Mouse (Mus musculus): Measurements from ENCODE around the gene Crocc2. TPM values are rescaled to one million over a fixed set of nuclear protein-coding genes. Genes with fewer than 3 reads are reported as not detected.

Gene Crocc2
- polyA plus RNA-seq, 1 experiment from 2014 or later, result 0.04 TPM

DNA sequence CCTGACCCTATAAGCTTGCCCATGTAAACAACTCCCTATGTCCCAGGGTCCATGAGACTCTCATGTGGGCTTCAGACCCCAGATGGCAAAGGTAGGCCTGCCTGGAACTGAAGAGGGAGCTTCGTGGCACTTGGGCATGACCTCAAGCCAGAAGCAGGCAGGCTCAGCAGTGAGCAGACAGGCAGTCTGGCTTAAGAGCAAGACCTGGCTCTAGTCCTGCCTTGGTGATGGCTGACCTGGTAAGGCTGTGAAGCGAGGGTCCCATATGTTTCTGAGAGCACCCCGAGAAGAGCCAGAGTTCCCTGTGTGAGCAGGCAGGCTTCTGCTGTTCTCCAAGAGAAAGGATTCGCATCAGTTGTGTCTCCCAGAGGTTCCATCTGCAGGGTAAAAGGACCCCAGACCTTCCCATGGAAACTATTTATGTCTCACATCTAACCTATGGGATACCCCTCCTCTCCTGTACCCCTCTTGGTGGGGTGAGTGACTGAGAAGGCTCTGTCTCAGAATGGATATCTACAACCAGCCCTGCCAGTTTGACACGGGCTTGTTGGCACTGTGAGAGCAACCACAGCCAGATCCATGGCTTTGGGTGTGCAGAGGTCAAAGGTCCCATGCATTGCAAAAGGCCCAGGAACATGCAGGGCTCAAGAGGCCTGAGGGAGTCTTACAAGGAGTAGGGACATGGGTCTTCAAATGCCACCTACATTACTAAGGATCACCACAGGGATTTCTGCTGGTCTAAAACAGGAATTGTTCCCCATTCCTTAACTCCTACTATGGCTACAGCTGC is 57.4 kb downstream of the Crocc2 start:
- no peak overlapping the region for H3K4me2 ChIP-seq (replicated peaks)
- H3K36me3 ChIP-seq, result no peaks in the 10 kb centered on the region
- H3K27me3 ChIP-seq (replicated peaks), result no peaks in the 10 kb centered on the region
- WGBS, result 87% methylated on average over 5 of the region's 5 CpGs
- H3K4me3 ChIP-seq (replicated peaks), result no peak overlapping the region
- H3K9me3 ChIP-seq, result no peaks in the 10 kb centered on the region
- H3K27ac ChIP-seq, result no peak overlapping the region
- ATAC-seq, result no peak
- no peak overlapping the region for H3K9ac ChIP-seq
- H3K4me1 ChIP-seq (replicated peaks), result peaks cover 11% of the 10 kb centered on the region

DNA sequence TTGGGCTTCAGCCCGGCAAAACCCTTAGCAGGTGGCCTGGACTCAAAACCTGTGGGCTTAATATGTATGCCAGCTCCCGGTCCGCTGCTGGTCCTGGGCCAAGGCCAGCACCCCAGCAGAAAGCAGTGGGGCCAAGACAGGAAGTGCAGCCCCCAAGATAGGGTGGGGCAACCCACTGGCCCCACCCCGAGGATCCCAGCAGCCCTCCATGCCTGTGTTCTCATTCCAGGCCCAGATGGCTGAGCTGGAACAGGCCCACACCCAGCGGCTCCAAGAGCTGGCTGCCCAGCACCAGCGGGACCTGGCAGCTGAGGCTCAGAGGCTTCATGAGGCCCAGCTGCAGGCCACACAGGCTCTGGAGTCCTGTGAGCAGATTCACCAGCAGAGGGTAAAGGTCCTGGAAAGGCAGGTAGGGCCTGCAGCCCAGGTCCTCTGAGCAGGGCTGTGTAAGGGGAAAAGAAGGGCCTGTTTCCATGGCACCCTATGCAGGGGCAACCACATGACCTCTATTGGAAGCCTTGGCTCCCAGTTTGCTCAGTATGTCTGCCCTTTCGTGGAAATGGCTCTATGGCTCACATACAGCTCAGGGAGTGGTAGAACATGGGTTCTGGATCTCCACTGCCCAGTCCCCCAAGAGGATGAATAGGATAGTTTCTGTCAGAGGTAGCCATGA is 58.9 kb downstream of the Crocc2 start:
- no peaks in the 10 kb centered on the region for H3K27me3 ChIP-seq (replicated peaks)
- WGBS, result 72% methylated on average over 7 of the region's 7 CpGs
- H3K27ac ChIP-seq, result no peak overlapping the region
- no peak overlapping the region for H3K9ac ChIP-seq
- no peaks in the 10 kb centered on the region for H3K36me3 ChIP-seq
- H3K4me3 ChIP-seq (replicated peaks), result no peak overlapping the region
- no peak overlapping the region for H3K4me2 ChIP-seq (replicated peaks)
- H3K9me3 ChIP-seq, result no peaks in the 10 kb centered on the region
- peaks cover 8% of the 10 kb centered on the region for H3K4me1 ChIP-seq (replicated peaks)
- ATAC-seq, result no peak

DNA sequence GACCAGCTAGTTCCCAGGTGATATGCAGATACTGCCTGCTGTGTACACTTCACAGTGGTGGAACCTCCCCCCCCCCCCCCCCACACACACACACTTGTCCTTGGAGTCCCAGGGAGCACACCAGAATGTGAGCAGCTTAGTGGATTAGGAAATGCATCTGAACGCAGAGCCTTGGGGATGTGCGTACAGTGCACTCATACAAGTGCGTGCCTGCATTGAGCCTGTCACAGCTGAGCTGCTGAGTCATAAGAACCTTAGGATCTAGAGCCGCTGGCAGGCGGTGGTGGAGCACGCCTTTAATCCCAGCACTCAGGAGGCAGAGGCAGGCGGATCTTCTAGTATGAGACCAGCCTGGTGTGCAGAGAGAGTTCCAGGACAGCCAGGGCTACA is 59.4 kb downstream of the Crocc2 start:
- no peaks in the 10 kb centered on the region for H3K9me3 ChIP-seq
- no peak overlapping the region for H3K9ac ChIP-seq
- ATAC-seq, result no peak
- no peaks in the 10 kb centered on the region for H3K27me3 ChIP-seq (replicated peaks)
- no peak overlapping the region for H3K4me2 ChIP-seq (replicated peaks)
- 96% methylated on average over 7 of the region's 7 CpGs for WGBS
- no peaks in the 10 kb centered on the region for H3K36me3 ChIP-seq
- H3K4me3 ChIP-seq (replicated peaks), result no peak overlapping the region
- H3K4me1 ChIP-seq (replicated peaks), result peaks cover 8% of the 10 kb centered on the region
- H3K27ac ChIP-seq, result no peak overlapping the region

DNA sequence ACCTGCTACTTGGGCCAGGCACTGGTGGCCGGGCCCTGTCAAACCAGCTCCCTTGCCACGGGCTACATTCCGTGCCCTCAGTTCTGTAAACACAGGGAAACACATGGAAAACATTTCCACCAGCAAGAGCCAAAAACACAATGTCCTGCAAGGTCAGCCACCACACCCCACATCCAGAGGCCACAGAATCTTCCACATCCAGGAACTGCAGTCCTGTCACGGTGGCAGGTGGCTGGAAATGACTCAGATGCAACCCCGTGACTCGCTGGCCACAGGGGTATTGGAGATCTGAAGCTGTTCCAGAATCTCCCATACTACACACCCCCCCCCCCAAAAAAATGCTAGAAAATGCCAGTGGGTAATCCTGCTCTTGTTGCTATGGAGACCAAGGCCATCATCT is 60.7 kb downstream of the Crocc2 start:
- Histone ChIP-seq H3K4me2 (replicated peaks) (no peak overlapping the region), H3K4me3 (replicated peaks) (no peak overlapping the region), H3K9ac (no peak overlapping the region), H3K36me3 (no peaks in the 10 kb centered on the region), H3K9me3 (no peaks in the 10 kb centered on the region), H3K4me1 (replicated peaks) (peaks cover 8% of the 10 kb centered on the region), H3K27me3 (replicated peaks) (no peaks in the 10 kb centered on the region; the same call in 1 of the 2 replicates), H3K27ac (no peak overlapping the region)
- no peak for ATAC-seq
- 76% methylated on average over 6 of the region's 6 CpGs for WGBS

DNA sequence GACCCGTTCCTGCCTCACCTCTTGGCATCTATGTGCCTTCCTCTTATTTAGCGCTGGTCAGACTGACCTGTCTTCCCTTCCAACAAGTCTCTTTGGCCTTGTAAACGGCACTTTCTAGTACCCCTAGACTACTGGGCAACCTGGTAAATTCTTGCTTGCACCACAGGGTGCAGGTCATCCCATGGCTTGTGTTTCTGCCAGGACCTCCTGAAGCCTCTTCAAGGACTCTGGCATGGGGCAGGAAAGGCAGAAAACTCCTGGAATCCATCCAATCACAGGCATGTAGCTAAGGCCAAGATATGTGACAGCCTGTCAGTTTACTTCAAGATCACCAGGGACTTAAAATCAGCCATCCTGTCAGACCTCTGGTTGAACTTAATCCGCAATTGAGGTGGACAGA is 61.1 kb downstream of the Crocc2 start:
- no peaks in the 10 kb centered on the region; the same call in 1 of the 2 replicates for H3K27me3 ChIP-seq (replicated peaks)
- no peak overlapping the region for H3K27ac ChIP-seq
- no peaks in the 10 kb centered on the region for H3K36me3 ChIP-seq
- no peak overlapping the region for H3K4me2 ChIP-seq (replicated peaks)
- ATAC-seq, result no peak
- peaks cover 8% of the 10 kb centered on the region for H3K4me1 ChIP-seq (replicated peaks)
- H3K9ac ChIP-seq, result no peak overlapping the region
- no peaks in the 10 kb centered on the region for H3K9me3 ChIP-seq
- H3K4me3 ChIP-seq (replicated peaks), result no peak overlapping the region
- WGBS, result 75% methylated on average over 4 of the region's 4 CpGs

DNA sequence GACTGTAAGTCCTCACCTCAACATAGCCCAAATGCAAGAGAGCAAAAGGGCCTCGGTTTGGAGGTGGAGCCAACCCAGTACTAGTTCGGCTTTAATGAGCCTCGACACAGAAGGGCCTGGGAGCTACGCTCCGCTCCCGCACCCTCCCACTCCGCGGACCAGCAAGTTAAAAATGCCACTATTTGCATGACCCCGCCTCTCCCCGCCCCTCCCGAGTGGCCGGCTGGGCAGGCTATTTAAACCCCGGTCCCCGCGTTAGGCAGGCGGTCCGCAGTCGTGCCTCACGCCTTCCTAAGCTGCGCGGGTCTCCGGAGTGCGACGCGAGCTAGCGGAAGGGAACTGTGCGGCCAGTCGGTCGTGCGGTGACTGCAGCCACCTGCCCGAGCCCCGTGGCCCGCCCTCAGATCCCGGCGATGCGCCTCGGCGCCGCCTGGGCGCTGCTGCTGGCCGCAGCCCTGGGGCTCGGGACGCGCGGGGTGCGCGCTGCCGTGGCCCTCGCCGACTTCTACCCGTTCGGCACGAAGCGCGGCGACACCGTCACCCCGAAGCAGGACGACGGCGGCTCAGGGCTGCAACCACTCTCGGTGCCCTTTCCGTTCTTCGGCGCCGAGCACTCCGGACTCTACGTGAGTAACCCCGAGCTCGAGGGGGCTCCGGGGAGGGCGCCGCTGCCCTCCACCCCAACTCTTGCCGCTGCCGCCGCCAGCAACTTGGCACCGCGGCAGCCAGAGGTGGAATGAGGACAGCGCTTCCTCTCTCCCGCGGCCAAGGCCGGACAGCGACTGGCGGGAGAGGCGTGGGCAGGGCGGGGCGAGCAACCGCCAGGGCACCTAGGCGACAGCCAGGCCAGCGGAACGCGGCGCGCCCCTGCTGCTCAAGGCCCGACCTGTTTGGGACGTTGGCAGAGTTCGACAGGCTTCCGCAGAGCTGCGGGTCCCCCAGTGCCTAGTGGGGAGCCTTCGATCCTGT is 67.3 kb downstream of the Crocc2 start, which contains the start of gene Sned1:
Sned1 (plus strand) TSS at position 266 of the 969 bp plus-strand sequence.
- H3K9ac ChIP-seq, result peak within 1 kb of the TSS; percentile 51
- H3K4me2 ChIP-seq (replicated peaks), result peak within 1 kb of the TSS; percentile 100
- H3K4me3 ChIP-seq (replicated peaks), result peak within 1 kb of the TSS; percentile 56
- peaks cover 10% of the 10 kb centered on the region for H3K27me3 ChIP-seq (replicated peaks)
- WGBS, result under 1% methylated on average over 98 of the region's 100 CpGs
- H3K9me3 ChIP-seq, result no peaks in the 10 kb centered on the region
- peak; percentile 95 for ATAC-seq
- no peak within 1 kb of the TSS for H3K27ac ChIP-seq
- H3K36me3 ChIP-seq, result no peaks in the 10 kb centered on the region
- peaks cover 19% of the 10 kb centered on the region for H3K4me1 ChIP-seq (replicated peaks)

DNA sequence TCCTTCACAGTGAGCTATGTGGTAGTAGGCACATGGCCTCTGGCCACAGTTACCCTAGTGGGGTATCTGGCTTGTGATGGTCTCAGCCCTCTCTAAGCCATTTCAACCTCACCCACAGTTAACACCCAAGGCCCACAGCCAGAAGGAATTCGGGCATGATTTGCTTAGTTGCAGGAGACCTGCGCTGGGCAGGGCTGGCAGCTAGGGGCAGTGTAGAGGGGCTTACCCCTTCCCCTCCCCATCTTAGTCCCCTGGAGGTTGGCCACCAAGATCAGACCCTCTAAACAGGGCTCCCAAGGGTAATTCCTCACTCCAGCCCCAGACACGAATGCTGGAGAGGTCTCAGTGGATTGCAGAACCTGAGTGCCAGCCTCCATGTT is 68.0 kb downstream of the Crocc2 start:
- 16% methylated on average over 3 of the region's 3 CpGs for WGBS
- Histone ChIP-seq H3K4me1 (replicated peaks) (peaks cover 19% of the 10 kb centered on the region), H3K4me3 (replicated peaks) (peak overlapping the region; percentile 56), H3K9ac (peak overlapping the region; percentile 51), H3K36me3 (no peaks in the 10 kb centered on the region), H3K9me3 (no peaks in the 10 kb centered on the region), H3K27me3 (replicated peaks) (peaks cover 10% of the 10 kb centered on the region), H3K4me2 (replicated peaks) (peak overlapping the region; percentile 100), H3K27ac (no peak overlapping the region)
- ATAC-seq, result peak; percentile 6; the same call in 1 of the 2 replicates

DNA sequence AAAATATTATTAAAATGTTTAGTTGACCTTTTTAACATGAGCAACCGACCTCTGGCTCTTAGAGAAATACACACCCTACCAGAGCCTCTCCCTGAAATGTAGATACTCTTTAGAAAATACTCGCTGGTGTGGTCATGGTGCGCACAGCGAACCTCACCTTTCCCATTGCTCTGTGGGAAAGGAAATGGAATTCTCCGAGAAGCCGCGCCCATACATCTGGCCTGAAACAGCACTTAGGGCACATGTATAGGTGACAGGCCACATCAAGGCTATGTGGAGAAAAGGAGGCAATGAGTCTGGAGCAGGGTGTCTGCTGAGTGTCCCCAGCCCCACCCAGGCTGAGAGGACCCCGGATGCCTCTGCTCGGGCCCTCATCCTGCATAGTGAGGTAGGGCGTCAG is 69.2 kb downstream of the Crocc2 start:
- Histone ChIP-seq H3K9me3 (no peaks in the 10 kb centered on the region), H3K4me2 (replicated peaks) (no peak overlapping the region), H3K4me1 (replicated peaks) (peaks cover 19% of the 10 kb centered on the region), H3K27me3 (replicated peaks) (peaks cover 10% of the 10 kb centered on the region), H3K4me3 (replicated peaks) (no peak overlapping the region), H3K36me3 (no peaks in the 10 kb centered on the region), H3K27ac (no peak overlapping the region), H3K9ac (no peak overlapping the region)
- 88% methylated on average over 10 of the region's 10 CpGs for WGBS
- ATAC-seq, result no peak

DNA sequence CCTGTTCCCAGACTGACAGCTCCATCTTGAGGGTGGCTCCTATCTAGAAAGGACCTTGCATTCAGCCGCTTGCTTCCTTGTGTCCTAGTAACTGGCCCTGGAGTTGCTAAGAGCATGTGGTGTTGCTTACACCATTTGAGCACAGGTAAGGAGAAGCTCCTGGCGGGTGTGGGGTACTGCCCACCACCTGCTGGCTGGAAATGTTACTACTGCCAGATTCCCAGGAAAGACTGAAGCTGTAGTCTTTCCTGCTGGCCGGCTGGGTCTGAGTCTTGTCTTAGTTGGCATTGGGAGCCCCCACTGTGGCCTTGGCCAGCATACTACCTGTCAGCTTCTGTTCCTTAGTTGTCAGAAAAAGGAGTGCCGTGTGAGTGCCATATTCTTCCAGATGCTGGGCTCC is 69.7 kb downstream of the Crocc2 start:
- no peak overlapping the region for H3K27ac ChIP-seq
- peaks cover 19% of the 10 kb centered on the region for H3K4me1 ChIP-seq (replicated peaks)
- H3K4me2 ChIP-seq (replicated peaks), result no peak overlapping the region
- ATAC-seq, result no peak
- no peaks in the 10 kb centered on the region for H3K36me3 ChIP-seq
- H3K9me3 ChIP-seq, result no peaks in the 10 kb centered on the region
- no peak overlapping the region for H3K9ac ChIP-seq
- no peak overlapping the region for H3K4me3 ChIP-seq (replicated peaks)
- peaks cover 10% of the 10 kb centered on the region for H3K27me3 ChIP-seq (replicated peaks)
- WGBS, result 44% methylated on average over 4 of the region's 4 CpGs

DNA sequence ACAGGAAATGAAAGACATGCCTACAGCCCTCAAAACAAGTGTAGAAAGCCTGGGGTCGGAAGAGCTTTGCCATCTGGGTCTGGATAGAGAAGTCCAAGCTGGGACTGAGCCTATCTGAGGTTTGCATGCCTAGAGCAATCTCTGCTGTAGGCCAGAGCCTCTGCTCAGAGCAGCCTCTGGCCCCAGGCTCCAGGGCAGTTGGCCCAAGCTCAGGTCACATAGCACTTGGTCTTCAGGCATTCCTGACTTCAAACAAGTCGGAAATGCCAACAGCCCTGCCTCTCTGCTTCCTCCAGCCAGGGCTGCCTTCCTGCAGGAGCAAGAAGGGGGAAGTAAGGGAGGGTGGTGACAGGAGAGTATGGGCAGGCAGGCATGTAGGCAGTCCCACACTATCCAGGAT is 77.4 kb downstream of the Crocc2 start:
- no peaks in the 10 kb centered on the region for H3K9me3 ChIP-seq
- WGBS, result 45% methylated on average over 2 of the region's 2 CpGs
- H3K27me3 ChIP-seq (replicated peaks), result no peaks in the 10 kb centered on the region
- H3K9ac ChIP-seq, result no peak overlapping the region
- no peak overlapping the region for H3K4me2 ChIP-seq (replicated peaks)
- H3K27ac ChIP-seq, result no peak overlapping the region
- no peak overlapping the region for H3K4me3 ChIP-seq (replicated peaks)
- no peaks in the 10 kb centered on the region for H3K36me3 ChIP-seq
- ATAC-seq, result no peak
- H3K4me1 ChIP-seq (replicated peaks), result no peaks in the 10 kb centered on the region

DNA sequence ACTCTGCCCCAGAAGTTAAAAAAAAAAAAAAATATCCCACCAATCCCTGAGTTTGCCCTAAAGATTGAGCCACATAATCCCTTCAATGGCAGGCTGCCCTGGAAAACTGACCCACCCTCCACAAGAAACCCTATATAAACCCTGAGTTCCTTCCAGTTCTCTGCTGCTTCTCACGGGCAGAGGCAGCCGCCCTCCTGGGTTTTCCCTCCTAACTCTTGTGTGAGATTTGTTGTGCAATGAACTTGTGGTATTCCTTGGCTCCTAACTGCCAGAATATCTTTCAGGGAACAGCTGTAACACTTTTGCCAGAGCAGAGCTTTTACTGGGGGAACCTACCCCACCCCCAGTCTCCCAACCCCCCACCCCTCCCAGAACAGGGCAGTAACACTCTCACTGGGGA is 84.1 kb downstream of the Crocc2 start:
- Histone ChIP-seq H3K36me3 (no peaks in the 10 kb centered on the region), H3K9me3 (no peaks in the 10 kb centered on the region), H3K27me3 (replicated peaks) (no peaks in the 10 kb centered on the region), H3K4me3 (replicated peaks) (no peak overlapping the region), H3K4me2 (replicated peaks) (no peak overlapping the region), H3K4me1 (replicated peaks) (peaks cover 4% of the 10 kb centered on the region; the same call in 1 of the 2 replicates), H3K27ac (no peak overlapping the region), H3K9ac (no peak overlapping the region)
- ATAC-seq, result no peak
- 36% methylated on average over 2 of the region's 2 CpGs for WGBS

DNA sequence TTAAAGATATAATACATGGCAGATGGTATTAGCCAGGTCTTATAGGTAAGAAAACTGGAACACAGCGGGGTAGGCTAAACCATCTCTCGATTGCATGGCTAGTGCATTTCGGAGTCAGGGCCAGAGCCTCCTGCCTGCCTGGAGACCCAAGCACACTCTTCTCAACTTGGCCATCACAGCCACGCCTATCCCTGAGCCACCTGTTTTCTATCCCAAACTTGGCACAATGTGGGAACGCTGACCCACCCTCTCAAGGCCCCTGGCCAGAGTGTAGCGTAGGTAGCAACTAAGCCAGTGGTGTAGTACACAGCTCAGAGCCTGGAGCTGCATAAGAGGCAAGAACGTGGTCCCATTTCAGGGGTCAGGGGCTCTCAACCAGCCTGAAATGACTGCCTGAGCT is 87.2 kb downstream of the Crocc2 start:
- Histone ChIP-seq H3K27ac (no peak overlapping the region), H3K4me3 (replicated peaks) (no peak overlapping the region), H3K27me3 (replicated peaks) (no peaks in the 10 kb centered on the region), H3K9ac (no peak overlapping the region), H3K36me3 (no peaks in the 10 kb centered on the region), H3K4me1 (replicated peaks) (peaks cover 4% of the 10 kb centered on the region; the same call in 1 of the 2 replicates), H3K4me2 (replicated peaks) (no peak overlapping the region), H3K9me3 (no peaks in the 10 kb centered on the region)
- ATAC-seq, result no peak
- 88% methylated on average over 7 of the region's 7 CpGs for WGBS
